In the genomic region with DNA sequence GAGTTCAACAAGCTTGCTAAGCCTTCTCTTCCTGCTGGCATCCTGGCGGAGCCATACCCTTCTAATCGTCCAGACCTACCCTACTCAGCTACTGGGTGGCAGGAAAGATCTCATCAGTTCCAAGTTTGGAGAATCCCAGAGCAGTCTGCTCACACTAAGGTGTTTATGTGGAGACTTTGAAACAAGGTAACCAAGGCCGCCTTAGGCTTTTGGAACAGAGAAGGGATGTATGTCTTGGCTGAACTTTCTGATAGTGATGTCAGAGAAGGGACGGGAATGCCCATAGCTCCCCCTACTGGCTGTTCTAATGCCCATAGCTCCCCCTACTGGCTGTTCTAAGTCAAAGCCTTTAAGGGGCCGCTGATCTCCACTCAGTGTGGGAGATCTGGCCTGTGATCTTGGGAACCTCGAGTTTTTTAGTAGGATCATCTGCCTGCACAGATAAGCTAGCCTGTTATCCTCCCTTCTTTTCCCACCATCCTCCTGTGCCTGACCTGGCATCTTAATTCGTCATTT, we compare ENCODE assay signal across 8 mouse cellular contexts. TPM values are rescaled to one million over a fixed set of nuclear protein-coding genes. Genes with fewer than 3 reads are reported as not detected.
DNase-seq lines count a peak whose midpoint lies in the region; ATAC-seq and TF ChIP-seq lines count a peak whose summit lies in the region.
"Had no signal": no experiment of that assay in that cellular context is flagged by ENCODE, and none has a peak within 500 bp of the region (broad histone marks: within the 10 kb centered on the region; RNA-seq: fewer than 3 reads in every experiment).

No protein-coding gene starts in this region.

- no peak for TF ChIP-seq POLR2A in ES-Bruce4 (IDR thresholded peaks at IDR 0.05; ENCODE audit: insufficient read depth, low read length)

- no peak overlapping the region for H3K4me2 ChIP-seq in heart, postnatal 0 days (ENCODE audit: low read depth, low read length)
- H3K4me2 ChIP-seq: neural tube, embryonic 13.5 days had no signal

- H3K36me3 ChIP-seq in ES-Bruce4 (ENCODE audit: control insufficient read depth, insufficient read depth, low read length, poor library complexity, severe bottlenecking) = no peaks in the 10 kb centered on the region
- H3K36me3 ChIP-seq in heart, postnatal 0 days (replicated peaks; ENCODE audit: control insufficient read depth, insufficient read depth, low read length) = no peaks in the 10 kb centered on the region
- H3K36me3 ChIP-seq: neural tube, embryonic 13.5 days had no signal

- no peak overlapping the region for H3K27ac ChIP-seq in ES-Bruce4 (ENCODE audit: insufficient read depth, low read length)
- no peak overlapping the region for H3K27ac ChIP-seq in heart, postnatal 0 days (ENCODE audit: low read depth)
- H3K27ac ChIP-seq: neural tube, embryonic 13.5 days had no signal

- no peak for TF ChIP-seq EP300 in ES-Bruce4 (IDR thresholded peaks at IDR 0.05; ENCODE audit: insufficient read depth, low read depth, low read length)
- TF ChIP-seq EP300 in heart, postnatal 0 days (IDR thresholded peaks at IDR 0.05; ENCODE audit: low read depth) = no peak

- no peaks in the 10 kb centered on the region for H3K9me3 ChIP-seq in ES-Bruce4 (replicated peaks; ENCODE audit: control insufficient read depth, insufficient read depth, low read length, poor library complexity, severe bottlenecking)
- H3K9me3 ChIP-seq in heart, postnatal 0 days (replicated peaks; ENCODE audit: control insufficient read depth, low read length) = 0 out of 2 replicates have a peak, but pooled peaks cover 4% of the 10 kb centered on the region
- H3K9me3 ChIP-seq: neural tube, embryonic 13.5 days had no signal

- H3K4me3 ChIP-seq in ES-Bruce4 (ENCODE audit: low read depth, low read length) = no peak overlapping the region
- H3K4me3 ChIP-seq in heart, postnatal 0 days (ENCODE audit: low read depth, low read length) = no peak overlapping the region
- H3K4me3 ChIP-seq: neural tube, embryonic 13.5 days had no signal

- no peak overlapping the region for H3K9ac ChIP-seq in ES-Bruce4 (ENCODE audit: low read depth, poor library complexity, severe bottlenecking)
- H3K9ac ChIP-seq in heart, postnatal 0 days (replicated peaks; ENCODE audit: low read depth, low read length) = no peak overlapping the region
- H3K9ac ChIP-seq: neural tube, embryonic 13.5 days had no signal

- intact Hi-C loops in left cerebral cortex, postnatal 14 days (cut with DNase I) = loop anchor here (5.0 kb wide), 1 partner anchor 119 kb away; no protein-coding TSS in a partner anchor

- no peaks in the 10 kb centered on the region for H3K4me1 ChIP-seq in ES-Bruce4 (ENCODE audit: control insufficient read depth, insufficient read depth, low read length)
- H3K4me1 ChIP-seq in heart, postnatal 0 days (ENCODE audit: control insufficient read depth, insufficient read depth) = no peaks in the 10 kb centered on the region
- H3K4me1 ChIP-seq: neural tube, embryonic 13.5 days had no signal

- whole genome bisulfite sequencing in heart, postnatal 0 days = 26% methylated on average over 7 of the region's 7 CpGs

- H3K27me3 ChIP-seq in ES-Bruce4 (ENCODE audit: control insufficient read depth, insufficient read depth, low read length, poor library complexity, severe bottlenecking) = no peaks in the 10 kb centered on the region
- H3K27me3 ChIP-seq in heart, postnatal 0 days (ENCODE audit: control insufficient read depth, insufficient read depth, low read length) = peaks cover 10% of the 10 kb centered on the region; the same call in 1 of the 2 replicates
- H3K27me3 ChIP-seq: neural tube, embryonic 13.5 days had no signal

- peak; percentile 60 for DNase-seq in layer of hippocampus, adult 11-12 months (ENCODE audit: low spot score)
- DNase-seq in layer of hippocampus, adult 9-10 months (ENCODE audit: low spot score) = no peak
- DNase-seq in adipocyte (ENCODE audit: low spot score) = peak; percentile 80
- peak; percentile 47 for DNase-seq in heart, postnatal 0 days (ENCODE audit: low spot score)
- DNase-seq in left cerebral cortex, postnatal 14 days (ENCODE audit: low spot score in 2 of 2) = peak; percentile 58 to 61
- DNase-seq in retina, embryonic 14.5 days (ENCODE audit: low spot score) = peak; percentile 91

- ATAC-seq in heart, postnatal 0 days (ENCODE audit: insufficient read depth, low read depth) = no peak

- TF ChIP-seq CTCF in ES-Bruce4 (IDR thresholded peaks at IDR 0.05; ENCODE audit: low read depth, low read length) = peak; percentile 97
- TF ChIP-seq CTCF in heart, postnatal 0 days (IDR thresholded peaks at IDR 0.05; ENCODE audit: low read depth) = peak; percentile 95

RNA-seq across cellular contexts. Expression of a gene that starts 22.4 kb away (rescaled TPM):
- polyA plus RNA-seq in ES-Bruce4 (2011; ENCODE audit: insufficient read depth, insufficient read length, low read depth, missing spikeins) = 9.7 and 11.9 TPM in 2 replicates
- total RNA-seq in heart, postnatal 0 days (2014; rRNA removed; ENCODE audit: low replicate concordance) = 1.5 and 7.3 TPM in 2 replicates
- polyA plus RNA-seq in heart, postnatal 0 days (2015; fragmentation: Nextera tagmentation; extraction: Ambion mirVana) = 0.26 and 0.27 TPM in 2 replicates
- 1 to 10 TPM; 6.0 to 7.9 TPM for total RNA-seq in left cerebral cortex, postnatal 14 days (2021)
- polyA plus RNA-seq: neural tube, embryonic 13.5 days had no signal

RNA-seq across cellular contexts. Expression of a gene that starts 39.4 kb away (rescaled TPM):
- polyA plus RNA-seq in ES-Bruce4 (2011; ENCODE audit: insufficient read depth, insufficient read length, low read depth, missing spikeins) = 19.5 and 20.0 TPM in 2 replicates
- not detected in 2 replicates for total RNA-seq in heart, postnatal 0 days (2014; rRNA removed; ENCODE audit: low replicate concordance)
- 0.12 TPM in 1 of 2 replicates, not detected in the other for polyA plus RNA-seq in heart, postnatal 0 days (2015; fragmentation: Nextera tagmentation; extraction: Ambion mirVana)
- not detected for total RNA-seq in left cerebral cortex, postnatal 14 days (2021)
- polyA plus RNA-seq: neural tube, embryonic 13.5 days had no signal

RNA-seq across cellular contexts. Expression of a gene that starts 54.4 kb away (rescaled TPM):
- not detected in 2 replicates for polyA plus RNA-seq in ES-Bruce4 (2011; ENCODE audit: insufficient read depth, insufficient read length, low read depth, missing spikeins)
- total RNA-seq in heart, postnatal 0 days (2014; rRNA removed; ENCODE audit: low replicate concordance) = 0.12 TPM in 1 of 2 replicates, not detected in the other
- 0.07 and 0.11 TPM in 2 replicates for polyA plus RNA-seq in heart, postnatal 0 days (2015; fragmentation: Nextera tagmentation; extraction: Ambion mirVana)
- total RNA-seq in left cerebral cortex, postnatal 14 days (2021) = under 1 TPM; 0.62 to 0.80 TPM

RNA-seq across cellular contexts. Expression of a gene that starts 54.4 kb away (rescaled TPM):
- polyA plus RNA-seq in ES-Bruce4 (2011; ENCODE audit: insufficient read depth, insufficient read length, low read depth, missing spikeins) = 126 and 137 TPM in 2 replicates
- 5.9 and 49.2 TPM in 2 replicates for total RNA-seq in heart, postnatal 0 days (2014; rRNA removed; ENCODE audit: low replicate concordance)
- polyA plus RNA-seq in heart, postnatal 0 days (2015; fragmentation: Nextera tagmentation; extraction: Ambion mirVana) = 64.4 and 68.9 TPM in 2 replicates
- total RNA-seq in left cerebral cortex, postnatal 14 days (2021) = 10 to 100 TPM; 48.4 to 57.7 TPM
